Mouse (Mus musculus) liver, postnatal 0 days (tissue): ENCODE measurements around the gene Naa11. TPM values are rescaled to one million over a fixed set of nuclear protein-coding genes. Genes with fewer than 3 reads are reported as not detected.

Experiments used
- ATAC-seq: fragments of 200-750 bp; cut with Nextera tagmentation; 2 replicates; pipeline ENCODE4 v1.8.0; 2017; ENCODE audit warnings: mild to moderate bottlenecking, moderate library complexity
- DNase-seq: peaks from one replicate; pipeline ENCODE4 v3.0.0-alpha.2; 2016
- H3K27ac ChIP-seq: fragments of 300-500 bp; sonication (generic); 2 replicates; pipeline ENCODE4 v1.5.1; 2014; ENCODE audit warnings: antibody characterized with exemption, moderate library complexity, mild to moderate bottlenecking, low read depth
- H3K27me3 ChIP-seq: fragments of 300-500 bp; sonication (generic); 2 replicates; pipeline ENCODE4 v1.6.1; 2014; ENCODE audit warnings: low read length, control low read depth, mixed read lengths; ENCODE audit not compliant: insufficient read depth
- H3K36me3 ChIP-seq: fragments of 300-500 bp; sonication (generic); replicated peaks from 2 replicates; pipeline ENCODE4 v1.6.1; 2014; ENCODE audit warnings: mild to moderate bottlenecking, control low read depth, low read length, moderate library complexity, mixed read lengths; ENCODE audit not compliant: insufficient read depth
- H3K4me1 ChIP-seq: fragments of 300-500 bp; sonication (generic); 2 replicates; pipeline ENCODE4 v1.6.1; 2014; ENCODE audit warnings: antibody characterized with exemption, mild to moderate bottlenecking, control low read depth; ENCODE audit not compliant: insufficient read depth
- H3K4me2 ChIP-seq: fragments of 300-500 bp; sonication (generic); 2 replicates; pipeline ENCODE4 v1.6.1; 2014; ENCODE audit warnings: low read depth, mild to moderate bottlenecking, low read length, moderate library complexity, mixed read lengths
- H3K4me3 ChIP-seq: fragments of 300-500 bp; sonication (generic); 2 replicates; pipeline ENCODE4 v1.5.1; 2014; ENCODE audit warnings: low read depth, low read length
- H3K9ac ChIP-seq: fragments of 300-500 bp; sonication (generic); replicated peaks from 2 replicates; pipeline ENCODE4 v1.6.1; 2014; ENCODE audit warnings: mild to moderate bottlenecking, moderate library complexity
- H3K9me3 ChIP-seq: fragments of 300-500 bp; sonication (generic); 2 replicates; pipeline ENCODE4 v1.6.1; 2016; ENCODE audit warnings: mild to moderate bottlenecking, control low read depth, low read length, mixed read lengths
- CTCF ChIP-seq: sonication (generic); IDR thresholded peaks from 2 replicates; pipeline ENCODE4 v1.5.1; 2016; ENCODE audit warnings: antibody characterized with exemption, low read depth
- EP300 ChIP-seq: IDR thresholded peaks from 2 replicates; pipeline ENCODE4 v1.6.1; 2016; ENCODE audit warnings: antibody characterized with exemption, low read depth, mild to moderate bottlenecking
- WGBS: fragments of 180-500 bp; shearing (Covaris S2); extraction: QIAGEN DNeasy Blood & Tissue Kit; methylation state at CpG from one replicate; pipeline ENCODE4 v1.1.7; 2014; ENCODE audit not compliant: insufficient replicate concordance; 5-methylcytosine and 5-hydroxymethylcytosine counted together
- polyA plus RNA-seq: library from polyadenylated mRNA; unstranded; fragments of >200 nt; fragmentation: Nextera tagmentation; extraction: Ambion mirVana; gene quantifications from 2 replicates; pipeline ENCODE4 v1.2.1, GENCODE M21; 2015

The Naa11 gene
- polyA plus RNA-seq, 1 experiment from 2014 or later: not detected

DNA sequence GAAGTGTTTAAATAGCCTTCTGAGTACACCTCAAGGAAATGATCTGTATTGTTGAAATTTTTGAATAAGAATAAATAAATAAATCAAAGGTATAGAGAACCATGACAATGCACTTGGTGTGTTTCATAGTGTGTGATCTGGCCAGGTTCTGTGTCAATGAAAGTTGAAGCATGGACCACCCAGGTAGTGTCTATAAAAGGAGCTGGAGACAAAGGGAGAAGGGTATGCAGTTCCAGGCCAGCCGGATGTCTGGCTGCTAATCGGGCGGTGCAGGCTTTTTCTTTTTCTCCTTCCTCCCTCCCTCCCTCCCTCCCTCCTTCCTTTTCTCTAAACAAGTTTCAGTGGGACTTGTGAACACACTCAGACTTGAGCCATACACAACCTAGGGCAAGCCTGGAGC is 12.2 kb downstream of the Naa11 start:
- no peak overlapping the region for H3K4me3 ChIP-seq
- H3K9ac ChIP-seq: no peak overlapping the region
- no peak overlapping the region for H3K4me2 ChIP-seq
- DNase-seq (no peak), ATAC-seq (no peak)
- 74% methylated on average over 3 of the region's 3 CpGs for WGBS
- H3K9me3 ChIP-seq: no peaks in the 10 kb centered on the region
- TF ChIP-seq EP300: no peak
- no peak for TF ChIP-seq CTCF
- H3K4me1 ChIP-seq: no peaks in the 10 kb centered on the region
- no peaks in the 10 kb centered on the region for H3K27me3 ChIP-seq
- no peak overlapping the region for H3K27ac ChIP-seq
- H3K36me3 ChIP-seq: no peaks in the 10 kb centered on the region

DNA sequence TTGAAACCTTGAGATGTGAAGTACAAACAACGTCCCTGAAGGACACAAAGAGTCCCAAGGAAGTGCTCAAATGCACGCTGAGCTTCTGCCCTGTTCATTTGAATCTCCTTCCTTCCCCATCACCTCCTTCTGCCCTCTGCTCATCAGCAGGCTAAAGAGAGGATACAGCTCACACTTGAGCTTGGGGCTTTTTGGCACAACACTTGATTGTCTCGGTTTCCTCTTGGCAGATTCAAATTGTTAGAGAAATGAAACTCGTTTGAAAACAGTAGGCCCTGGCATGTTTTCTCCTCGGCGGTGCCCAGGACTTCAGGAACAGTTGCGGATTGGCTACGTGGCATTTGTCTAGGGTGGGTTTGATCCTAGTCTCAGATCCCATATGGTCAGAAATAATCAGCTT is 27.4 kb downstream of the Naa11 start:
- H3K36me3 ChIP-seq: no peaks in the 10 kb centered on the region
- no peak for ATAC-seq
- TF ChIP-seq EP300: no peak
- no peaks in the 10 kb centered on the region for H3K27me3 ChIP-seq
- no peak overlapping the region for H3K9ac ChIP-seq
- no peaks in the 10 kb centered on the region for H3K4me1 ChIP-seq
- no peaks in the 10 kb centered on the region for H3K9me3 ChIP-seq
- DNase-seq: no peak
- no peak overlapping the region for H3K27ac ChIP-seq
- H3K4me3 ChIP-seq: no peak overlapping the region
- 61% methylated on average over 8 of the region's 8 CpGs for WGBS
- no peak overlapping the region for H3K4me2 ChIP-seq

GRCm38 (mm10) chr5:97364252-97364651 is 27.9 kb downstream of the Naa11 start:
- no peaks in the 10 kb centered on the region for H3K36me3 ChIP-seq
- H3K9ac ChIP-seq: no peak overlapping the region
- 29% methylated on average over 8 of the region's 8 CpGs for WGBS
- no peak overlapping the region for H3K4me3 ChIP-seq
- no peaks in the 10 kb centered on the region for H3K4me1 ChIP-seq
- H3K9me3 ChIP-seq: no peaks in the 10 kb centered on the region
- DNase-seq (no peak), ATAC-seq (no peak)
- TF ChIP-seq EP300 (no peak), CTCF (no peak)
- H3K4me2 ChIP-seq: no peak overlapping the region
- no peak overlapping the region for H3K27ac ChIP-seq
- H3K27me3 ChIP-seq: no peaks in the 10 kb centered on the region

- Histone ChIP-seq H3K27ac (no peak overlapping the region), H3K27me3 (no peaks in the 10 kb centered on the region), H3K4me3 (no peak overlapping the region), H3K36me3 (no peaks in the 10 kb centered on the region), H3K9me3 (no peaks in the 10 kb centered on the region), H3K4me2 (no peak overlapping the region), H3K9ac (no peak overlapping the region), H3K4me1 (no peaks in the 10 kb centered on the region)
- DNase-seq (no peak), ATAC-seq (no peak)
- TF ChIP-seq CTCF: no peak
- TF ChIP-seq EP300: no peak
- 27% methylated on average over 2 of the region's 2 CpGs for WGBS
These were observed 29.6 kb downstream of the Naa11 start for GRCm38 (mm10) chr5:97362539-97362938.

DNA sequence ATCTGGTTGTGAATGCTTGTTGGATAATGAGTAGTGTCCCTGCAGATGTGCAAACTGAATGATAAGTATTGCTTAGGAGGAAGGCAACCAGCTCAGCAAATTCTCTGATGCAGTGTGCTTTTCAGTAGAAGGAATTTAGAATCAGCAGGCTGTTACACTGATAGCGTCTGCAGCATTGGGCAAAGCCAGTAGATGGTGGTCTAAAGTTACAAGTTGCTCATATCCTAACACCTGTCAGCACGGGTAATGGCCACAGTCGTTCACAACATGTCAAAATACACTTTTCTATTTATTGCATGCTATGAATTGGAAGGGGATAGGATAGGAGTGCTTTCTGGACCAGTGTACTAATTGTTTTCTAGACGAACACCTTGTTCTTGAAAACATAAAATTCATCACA is 33.1 kb downstream of the Naa11 start:
- no peaks in the 10 kb centered on the region for H3K4me1 ChIP-seq
- ATAC-seq (no peak), DNase-seq (no peak)
- 55% methylated on average over 4 of the region's 4 CpGs for WGBS
- no peak overlapping the region for H3K9ac ChIP-seq
- no peak overlapping the region for H3K4me3 ChIP-seq
- no peak overlapping the region for H3K27ac ChIP-seq
- H3K27me3 ChIP-seq: no peaks in the 10 kb centered on the region
- no peak overlapping the region for H3K4me2 ChIP-seq
- H3K9me3 ChIP-seq: no peaks in the 10 kb centered on the region
- H3K36me3 ChIP-seq: no peaks in the 10 kb centered on the region
- TF ChIP-seq CTCF: no peak
- no peak for TF ChIP-seq EP300

DNA sequence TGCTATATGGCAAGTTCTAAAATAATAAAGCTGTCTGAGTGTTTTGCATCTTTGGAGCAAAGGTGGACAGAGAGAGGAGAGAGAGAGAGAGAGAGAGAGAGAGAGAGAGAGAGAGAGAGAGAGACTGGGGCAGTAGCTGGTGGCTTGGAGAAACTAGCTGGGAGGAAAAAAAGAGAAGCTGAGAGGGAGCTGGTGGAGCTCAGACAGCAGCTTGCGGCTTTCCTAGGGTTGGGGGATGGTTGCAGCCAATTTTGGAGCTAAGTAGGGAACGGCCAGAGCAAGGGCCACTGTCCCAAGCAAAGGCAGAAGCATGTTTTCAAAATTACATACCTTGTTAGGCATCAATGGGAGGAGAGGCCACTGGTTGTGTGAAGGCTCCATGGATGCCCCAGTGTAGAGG is 36.0 kb downstream of the Naa11 start:
- 43% methylated on average over 2 of the region's 2 CpGs for WGBS
- H3K27ac ChIP-seq: no peak overlapping the region
- no peak for DNase-seq

GRCm38 (mm10) chr5:97355152-97355551 is 37.0 kb downstream of the Naa11 start:
- TF ChIP-seq EP300 (no peak), CTCF (no peak)
- DNase-seq (no peak), ATAC-seq (no peak)
- H3K9me3 ChIP-seq: no peaks in the 10 kb centered on the region
- no peak overlapping the region for H3K9ac ChIP-seq
- H3K4me3 ChIP-seq: no peak overlapping the region
- H3K4me2 ChIP-seq: no peak overlapping the region
- H3K4me1 ChIP-seq: no peaks in the 10 kb centered on the region
- H3K27me3 ChIP-seq: no peaks in the 10 kb centered on the region
- H3K27ac ChIP-seq: no peak overlapping the region
- H3K36me3 ChIP-seq: no peaks in the 10 kb centered on the region
- whole genome bisulfite sequencing: 56% methylated on average over 2 of the region's 2 CpGs

More for the DNA sequence above, 36.0 kb downstream of the Naa11 start:
- H3K4me2 ChIP-seq: no peak overlapping the region
- H3K9me3 ChIP-seq: no peaks in the 10 kb centered on the region
- no peaks in the 10 kb centered on the region for H3K4me1 ChIP-seq
- no peak overlapping the region for H3K4me3 ChIP-seq
- TF ChIP-seq CTCF (no peak), EP300 (no peak)
- no peak overlapping the region for H3K9ac ChIP-seq
- no peak for ATAC-seq
- H3K27me3 ChIP-seq: no peaks in the 10 kb centered on the region
- no peaks in the 10 kb centered on the region for H3K36me3 ChIP-seq
